Mouse (Mus musculus) liver, adult (tissue): ENCODE data around the gene Ctsll3.

Source experiments
- GATA4 ChIP-seq: IDR thresholded peaks from 2 replicates; pipeline ENCODE4 v1.6.1; 2014; ENCODE audit warnings: mild to moderate bottlenecking, low read length; ENCODE audit not compliant: insufficient replicate concordance

Gene Ctsll3

DNA sequence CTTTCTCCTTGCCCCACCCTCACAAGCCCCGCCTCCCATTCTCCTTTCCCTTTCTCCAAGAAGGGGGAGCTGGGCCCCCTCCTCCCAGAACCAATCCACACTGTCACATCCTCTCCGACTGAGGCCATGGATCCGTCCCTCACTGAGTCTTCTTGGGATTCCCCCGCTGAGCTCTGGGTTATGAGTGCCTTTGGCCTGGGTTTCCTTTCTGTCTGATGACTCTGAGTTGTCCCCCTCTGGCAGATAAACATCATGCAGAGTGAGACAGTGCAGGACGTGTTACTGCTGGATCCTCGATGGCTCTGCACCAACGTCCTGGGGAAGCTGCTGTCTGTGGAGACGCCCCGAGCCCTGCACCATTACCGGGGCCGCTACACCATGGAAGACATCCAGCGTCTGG lies 42.3 kb downstream of the Ctsll3 start:
- TF ChIP-seq GATA4, result no peak

GRCm38 (mm10) chr13:60759136-60759535 lies 43.5 kb downstream of the Ctsll3 start:
- TF ChIP-seq GATA4, result no peak

DNA sequence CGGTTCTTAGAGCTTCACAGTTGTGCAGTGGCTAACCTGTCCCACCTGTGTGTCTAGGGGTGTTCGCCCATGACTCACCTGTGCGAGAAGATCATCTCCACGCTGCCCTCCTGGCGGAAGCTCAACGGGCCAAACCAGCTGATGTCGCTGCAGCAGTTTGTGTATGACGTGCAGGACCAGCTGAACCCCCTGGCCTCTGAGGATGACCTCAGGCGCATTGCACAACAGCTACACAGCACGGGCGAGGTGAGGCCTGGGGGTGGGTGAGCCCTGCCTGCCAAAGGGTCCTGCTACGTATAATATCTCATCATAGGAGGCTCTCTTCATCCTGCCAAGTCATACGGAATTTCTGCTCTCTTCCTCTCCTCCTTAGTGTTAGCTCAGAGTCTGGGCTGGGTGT lies 45.4 kb downstream of the Ctsll3 start:
- TF ChIP-seq GATA4, result no peak

GRCm38 (mm10) chr13:60755251-60755650 lies 47.4 kb downstream of the Ctsll3 start:
- TF ChIP-seq GATA4, result no peak

DNA sequence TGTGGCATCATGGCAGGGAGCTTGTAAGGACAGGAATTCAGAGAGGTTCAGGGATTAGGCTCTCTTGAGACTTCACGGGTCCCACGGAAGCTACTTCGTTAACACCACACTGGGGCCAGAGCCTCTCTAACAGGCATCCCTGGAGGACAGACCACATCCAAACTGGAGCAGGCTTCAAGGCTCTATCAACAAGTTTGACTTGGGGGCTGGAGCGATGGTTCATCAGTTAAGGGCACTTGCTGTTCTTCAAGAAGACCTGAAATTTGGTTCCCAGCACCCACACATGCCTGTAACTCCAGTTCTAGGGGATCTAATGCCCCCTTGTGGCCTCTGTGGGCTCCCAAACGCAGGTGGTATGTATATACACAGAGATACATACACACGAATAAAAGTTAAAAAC lies 49.4 kb downstream of the Ctsll3 start:
- no peak for TF ChIP-seq GATA4

DNA sequence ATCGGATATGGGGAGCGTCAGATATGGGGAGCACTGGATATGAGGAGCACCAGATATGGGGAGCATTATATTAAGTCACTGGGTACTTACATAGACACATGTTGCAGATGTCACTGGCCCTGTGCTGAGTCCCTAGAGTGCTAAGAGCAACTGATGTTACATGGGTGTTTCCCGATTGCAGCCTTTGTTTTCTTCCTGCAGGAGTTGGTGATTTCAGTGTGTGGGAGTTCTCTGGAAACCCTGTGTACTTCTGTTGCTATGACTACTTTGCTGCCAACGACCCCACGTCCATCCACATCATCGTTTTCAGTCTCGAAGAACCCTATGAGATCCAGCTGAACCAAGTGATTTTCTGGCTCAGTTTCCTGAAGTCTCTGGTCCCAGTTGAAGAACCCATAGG lies 51.7 kb downstream of the Ctsll3 start:
- no peak for TF ChIP-seq GATA4

GRCm38 (mm10) chr13:60748556-60748955 lies 54.1 kb downstream of the Ctsll3 start:
- no peak for TF ChIP-seq GATA4
